Mouse (Mus musculus) cerebellum, adult 9-10 months (tissue): ENCODE measurements at regions not wholly inside any gene's neighbourhood (a gene's known extent, or its start where the extent isn't known, plus 50 kb on each side); places are given as distances from the start of the nearest gene placed in this dataset.

Source experiments
- DNase-seq: peaks from one replicate; pipeline ENCODE4 v3.0.0; 2022

- DNase-seq: no peak
These were observed 330.9 kb upstream of the 1700056E22Rik start for GRCm38 (mm10) chr1:184365026-184365425.

GRCm38 (mm10) chr1:184358226-184358568, 324.1 kb upstream of the 1700056E22Rik start:
- DNase-seq: no peak

GRCm38 (mm10) chr1:184357474-184358225, 323.5 kb upstream of the 1700056E22Rik start:
- no peak for DNase-seq

GRCm38 (mm10) chr1:184353832-184354449, 319.8 kb upstream of the 1700056E22Rik start:
- DNase-seq: no peak

GRCm38 (mm10) chr1:184351760-184352159, 317.7 kb upstream of the 1700056E22Rik start:
- DNase-seq: no peak

- DNase-seq: no peak
These were observed 310.7 kb upstream of the 1700056E22Rik start for GRCm38 (mm10) chr1:184344829-184345228.

- no peak for DNase-seq
These were observed 301.9 kb upstream of the 1700056E22Rik start for GRCm38 (mm10) chr1:184335952-184336351.

GRCm38 (mm10) chr1:184335281-184335680, 301.2 kb upstream of the 1700056E22Rik start:
- no peak for DNase-seq

GRCm38 (mm10) chr1:184334818-184335217, 300.7 kb upstream of the 1700056E22Rik start:
- no peak for DNase-seq

- DNase-seq: no peak
These were observed 299.0 kb upstream of the 1700056E22Rik start for GRCm38 (mm10) chr1:184333086-184333485.

GRCm38 (mm10) chr1:184330516-184331350, 296.6 kb upstream of the 1700056E22Rik start:
- DNase-seq: no peak

- DNase-seq: peak; percentile 0
These were observed 292.1 kb upstream of the 1700056E22Rik start for GRCm38 (mm10) chr1:184326191-184326590.

GRCm38 (mm10) chr1:184324234-184324633, 290.1 kb upstream of the 1700056E22Rik start:
- no peak for DNase-seq

GRCm38 (mm10) chr1:184320521-184321177, 286.5 kb upstream of the 1700056E22Rik start:
- DNase-seq: no peak

GRCm38 (mm10) chr1:184310185-184310815, 276.2 kb upstream of the 1700056E22Rik start:
- DNase-seq: no peak

- DNase-seq: no peak
These were observed 270.7 kb upstream of the 1700056E22Rik start for GRCm38 (mm10) chr1:184304813-184305212.

- no peak for DNase-seq
These were observed 270.1 kb upstream of the 1700056E22Rik start for GRCm38 (mm10) chr1:184304204-184304603.

- no peak for DNase-seq
These were observed 264.6 kb upstream of the 1700056E22Rik start for GRCm38 (mm10) chr1:184298701-184299100.

GRCm38 (mm10) chr1:184297001-184297740, 263.1 kb upstream of the 1700056E22Rik start:
- DNase-seq: no peak

GRCm38 (mm10) chr1:184291129-184291528, 257.0 kb upstream of the 1700056E22Rik start:
- DNase-seq: no peak

GRCm38 (mm10) chr1:184289733-184290416, 255.8 kb upstream of the 1700056E22Rik start:
- no peak for DNase-seq
